Mouse (Mus musculus) adrenal gland, postnatal 0 days (tissue): ENCODE measurements around the gene Zdbf2. TPM values are rescaled to one million over a fixed set of nuclear protein-coding genes. Genes with fewer than 3 reads are reported as not detected.

Experiments used
- microRNA-seq: library from miRNA; unstranded; fragments of <30 nt; microRNA quantifications from one replicate; pipeline ENCODE4, GENCODE M21; 2016; ENCODE audit warnings: borderline replicate concordance; ENCODE audit not compliant: insufficient number of aligned reads
- polyA plus RNA-seq: library from polyadenylated mRNA; unstranded; fragments of >200 nt; fragmentation: Nextera tagmentation; extraction: Ambion mirVana; gene quantifications from 2 replicates; pipeline ENCODE4 v1.2.1, GENCODE M21; 2015

Gene Zdbf2
- polyA plus RNA-seq: 11.0 and 17.7 TPM in 2 replicates

DNA sequence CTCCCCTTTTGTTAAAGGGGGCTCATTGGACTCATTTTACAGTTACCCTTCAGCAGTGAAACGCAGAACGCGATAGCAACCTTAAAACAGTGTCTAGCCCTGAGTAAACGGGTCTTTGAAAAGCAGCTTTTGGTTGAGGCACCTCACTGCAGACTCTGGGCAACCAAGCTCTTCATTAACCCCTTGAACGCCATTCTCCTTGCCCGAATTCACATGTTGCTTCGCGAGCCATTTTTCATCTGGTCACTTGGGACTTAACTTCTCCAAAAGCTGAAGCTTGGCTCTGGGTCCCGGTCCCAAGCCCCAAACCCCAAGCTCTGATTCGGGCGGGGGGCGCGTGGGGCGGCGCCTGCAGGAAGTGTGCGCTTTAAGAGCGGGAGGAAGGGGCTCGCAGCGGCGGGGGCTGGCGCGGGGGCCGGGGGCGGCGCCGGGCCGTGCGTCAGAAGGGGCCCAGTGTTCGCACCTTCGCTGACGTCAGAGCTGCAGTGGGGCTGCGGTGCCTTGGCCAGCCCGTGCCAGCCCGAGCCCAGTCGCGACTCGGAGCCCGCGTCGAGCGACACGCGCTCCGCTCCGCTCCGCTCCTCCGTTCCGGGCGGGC lies at the start of gene Zdbf2:
Zdbf2 (plus strand) TSS at position 525 of the 598 bp plus-strand sequence.

Small RNA genes within 50 kb of the gene (microRNA-seq; reads per million reads assigned to microRNA genes)
- gene Gm24513: not detected

Other genes starting within 250 kb of the Zdbf2 start
- gene Ino80d, start 158.6 kb upstream of the Zdbf2 start, polyA plus RNA-seq: 7.5 and 9.5 TPM in 2 replicates
- 315 and 354 TPM in 2 replicates for gene Eef1b2, start 96.4 kb upstream of the Zdbf2 start, polyA plus RNA-seq
- 102 and 165 TPM in 2 replicates for gene Ndufs1, start 96.4 kb upstream of the Zdbf2 start, polyA plus RNA-seq
- 0.61 and 1.1 TPM in 2 replicates for gene Gpr1, start 58.7 kb upstream of the Zdbf2 start, polyA plus RNA-seq
- 7.4 and 12.8 TPM in 2 replicates for gene Adam23, start 172.6 kb downstream of the Zdbf2 start, polyA plus RNA-seq